Mouse (Mus musculus): ENCODE results near the gene Chil4. TPM values are rescaled to one million over a fixed set of nuclear protein-coding genes. Genes with fewer than 3 reads are reported as not detected.

The Chil4 gene
- polyA plus RNA-seq (2012) = not detected in 2 replicates

DNA sequence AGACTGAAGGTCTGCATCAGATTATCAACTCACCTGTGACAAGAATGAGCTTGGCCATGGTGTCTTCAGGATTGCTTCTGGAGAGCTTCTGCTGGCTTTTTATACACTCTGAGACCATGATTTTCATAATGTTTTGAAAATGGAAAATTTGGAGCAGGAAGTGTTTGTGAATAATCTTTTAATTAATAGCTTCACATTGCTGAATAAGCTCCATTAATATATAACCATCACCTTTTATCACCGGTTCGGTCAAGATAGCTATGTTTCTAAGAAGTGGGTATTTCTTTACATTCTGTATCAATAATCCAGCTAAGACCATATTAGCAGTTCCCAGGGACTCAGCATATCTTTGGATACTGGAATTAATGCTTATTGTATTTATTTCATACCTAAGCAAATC is at the start of gene Chil4:
Chil4 (minus strand) TSS at position 101 of the 400 bp plus-strand sequence.
- TF ChIP-seq GATA1 (IDR thresholded peaks at IDR 0.05; ENCODE audit: low read length) = no peak

DNA sequence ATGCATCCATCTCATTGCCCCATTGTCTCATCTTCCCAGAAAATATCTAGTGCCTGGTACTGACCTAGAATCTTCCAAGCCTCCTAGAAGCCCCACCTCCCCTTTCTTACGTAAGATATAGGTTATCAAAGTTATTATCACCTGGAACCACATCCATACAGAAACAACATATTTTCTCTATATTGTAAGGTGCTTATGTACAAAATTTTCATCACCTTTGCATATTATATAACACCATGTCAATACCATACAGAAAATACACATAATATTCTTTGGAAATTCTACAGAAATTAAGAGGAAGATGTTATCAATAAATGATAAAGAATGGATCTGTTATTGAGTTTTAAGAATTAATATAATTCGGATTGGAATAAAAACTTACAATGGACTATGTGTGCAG is 46.5 kb upstream of the Chil4 start:
- TF ChIP-seq GATA1 (IDR thresholded peaks at IDR 0.05; ENCODE audit: low read length) = no peak

- no peak for TF ChIP-seq GATA1 (IDR thresholded peaks at IDR 0.05; ENCODE audit: low read length)
Measured at GRCm38 (mm10) chr3:106264854-106265253, 45.5 kb upstream of the Chil4 start.

DNA sequence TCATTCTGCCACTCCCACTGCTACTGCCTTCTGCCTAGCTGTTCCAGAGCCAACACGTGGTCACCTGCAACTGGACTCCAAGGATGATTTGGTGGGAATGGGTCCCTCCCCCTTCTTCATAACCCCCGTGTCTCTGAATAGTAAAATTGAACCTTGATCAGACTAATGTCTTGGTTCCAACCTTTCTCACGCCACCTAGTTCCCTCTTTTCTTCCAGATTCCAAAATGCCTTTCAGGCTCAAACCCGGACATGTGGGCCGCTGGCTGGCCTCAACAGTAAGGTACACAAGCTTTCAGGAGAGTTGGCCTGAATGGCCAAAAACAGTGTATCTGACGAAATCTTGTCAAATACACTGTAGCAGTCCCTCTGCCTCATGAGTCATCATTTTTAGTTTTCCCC is 33.4 kb upstream of the Chil4 start:
- TF ChIP-seq GATA1 (IDR thresholded peaks at IDR 0.05; ENCODE audit: low read length) = no peak

GRCm38 (mm10) chr3:106239196-106239791 is 20.0 kb upstream of the Chil4 start:
- TF ChIP-seq GATA1 (IDR thresholded peaks at IDR 0.05; ENCODE audit: low read length) = no peak

DNA sequence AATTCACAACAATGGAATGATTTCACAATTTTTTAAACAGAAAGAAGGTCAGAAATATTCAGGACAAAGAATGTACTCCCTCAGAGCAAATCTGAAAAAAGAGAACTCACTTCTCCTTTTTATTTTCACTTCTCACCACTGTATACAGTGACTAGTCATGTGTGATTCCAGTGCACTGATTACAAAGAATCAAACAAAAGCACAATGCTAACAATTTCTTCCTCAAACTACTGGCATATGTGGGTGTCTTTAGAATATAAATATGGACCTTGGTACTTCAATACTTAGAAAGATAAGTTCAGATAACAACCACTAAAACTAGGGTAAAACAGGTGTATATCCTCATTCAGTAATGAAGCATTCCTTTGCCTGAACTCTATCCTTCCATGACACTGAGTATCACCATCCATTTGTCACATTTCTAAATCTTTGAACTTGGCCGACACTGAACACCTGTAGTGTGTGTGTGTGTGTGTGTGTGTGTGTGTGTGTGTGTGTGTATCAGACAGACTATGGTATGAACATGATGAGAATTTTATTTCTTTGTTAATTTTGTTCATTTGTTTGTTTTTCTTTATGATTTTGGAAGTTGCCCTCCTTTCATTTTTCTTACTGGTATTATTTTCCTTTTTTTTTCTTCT is 2.4 kb upstream of the Chil4 start:
- no peak for TF ChIP-seq GATA1 (IDR thresholded peaks at IDR 0.05; ENCODE audit: low read length)

GRCm38 (mm10) chr3:106196276-106196675 is 23.0 kb downstream of the Chil4 start:
- no peak for TF ChIP-seq GATA1 (IDR thresholded peaks at IDR 0.05; ENCODE audit: low read length)

DNA sequence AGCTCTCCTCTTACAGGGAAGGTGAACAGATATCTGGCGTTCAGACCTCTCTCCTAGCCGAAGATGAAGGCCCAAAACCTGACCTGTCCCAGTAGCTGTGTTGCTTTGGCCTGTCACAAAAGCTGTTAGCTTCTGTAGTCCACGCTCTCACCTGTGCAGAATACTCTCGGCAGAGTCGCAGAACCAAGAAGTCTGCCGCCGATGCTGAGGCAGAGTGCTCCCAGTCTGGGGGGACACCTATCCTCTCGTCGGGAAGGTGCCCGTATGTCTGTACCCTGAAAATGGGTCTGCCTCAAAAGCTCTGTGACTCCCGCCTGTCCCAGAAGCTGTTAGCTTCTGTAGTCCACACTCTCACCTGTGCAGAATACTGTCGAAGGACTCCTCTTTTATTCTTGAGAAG is 23.8 kb downstream of the Chil4 start:
- no peak for TF ChIP-seq GATA1 (IDR thresholded peaks at IDR 0.05; ENCODE audit: low read length)

DNA sequence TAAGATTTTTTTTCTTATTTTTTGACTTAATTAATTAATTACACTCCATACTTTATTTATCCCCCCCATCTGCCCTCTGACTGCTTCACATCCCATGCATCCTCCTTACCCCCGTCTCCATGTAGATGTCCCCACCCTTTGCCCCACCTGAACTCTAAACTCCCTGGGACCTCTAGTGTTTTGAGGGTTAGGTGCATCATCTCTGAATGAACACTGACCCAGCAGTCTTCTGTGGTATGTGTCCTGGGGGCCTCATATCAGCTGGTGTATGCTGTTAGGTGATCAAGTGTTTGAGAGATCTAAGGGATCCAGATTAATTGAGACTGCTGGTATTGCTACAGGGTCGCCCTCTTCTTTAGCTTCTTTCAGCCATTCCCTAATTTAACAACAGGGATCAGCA is 31.3 kb downstream of the Chil4 start:
- TF ChIP-seq GATA1 (IDR thresholded peaks at IDR 0.05; ENCODE audit: low read length) = no peak

DNA sequence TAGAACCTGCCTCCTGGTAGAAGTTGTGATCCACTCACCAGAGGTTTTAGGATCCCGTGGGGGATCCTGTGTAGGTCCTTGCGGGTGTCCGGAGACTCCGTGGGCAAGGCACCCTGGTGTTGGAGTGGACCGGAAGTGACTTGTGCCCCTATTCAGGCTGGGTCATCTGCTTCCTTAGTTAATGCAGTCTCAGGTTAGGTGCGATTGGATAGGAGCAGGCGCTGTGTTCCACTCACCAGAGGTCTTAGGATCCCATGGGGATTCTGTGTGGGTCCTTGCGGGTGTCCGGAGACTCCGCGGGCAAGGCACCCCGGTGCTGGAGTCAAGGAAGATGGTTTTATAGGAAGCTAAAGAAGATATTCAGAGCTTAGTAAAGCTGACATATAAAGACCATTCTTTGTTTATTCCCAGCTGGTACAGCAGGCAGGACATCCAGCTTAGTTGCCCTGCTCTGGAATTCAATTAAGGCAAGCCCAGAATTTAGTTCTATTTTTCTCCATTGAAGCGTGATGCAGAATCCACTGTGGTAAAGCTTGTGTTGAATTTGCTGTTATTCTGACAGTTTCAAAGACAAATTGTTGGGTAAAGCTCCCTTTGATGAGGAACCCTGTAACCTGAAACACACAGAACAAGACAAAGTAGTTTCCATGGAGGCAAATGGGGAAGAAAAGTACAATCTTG is 41.7 kb downstream of the Chil4 start:
- no peak for TF ChIP-seq GATA1 (IDR thresholded peaks at IDR 0.05; ENCODE audit: low read length)

GRCm38 (mm10) chr3:106171135-106171731 is 48.1 kb downstream of the Chil4 start:
- no peak for TF ChIP-seq GATA1 (IDR thresholded peaks at IDR 0.05; ENCODE audit: low read length)

DNA sequence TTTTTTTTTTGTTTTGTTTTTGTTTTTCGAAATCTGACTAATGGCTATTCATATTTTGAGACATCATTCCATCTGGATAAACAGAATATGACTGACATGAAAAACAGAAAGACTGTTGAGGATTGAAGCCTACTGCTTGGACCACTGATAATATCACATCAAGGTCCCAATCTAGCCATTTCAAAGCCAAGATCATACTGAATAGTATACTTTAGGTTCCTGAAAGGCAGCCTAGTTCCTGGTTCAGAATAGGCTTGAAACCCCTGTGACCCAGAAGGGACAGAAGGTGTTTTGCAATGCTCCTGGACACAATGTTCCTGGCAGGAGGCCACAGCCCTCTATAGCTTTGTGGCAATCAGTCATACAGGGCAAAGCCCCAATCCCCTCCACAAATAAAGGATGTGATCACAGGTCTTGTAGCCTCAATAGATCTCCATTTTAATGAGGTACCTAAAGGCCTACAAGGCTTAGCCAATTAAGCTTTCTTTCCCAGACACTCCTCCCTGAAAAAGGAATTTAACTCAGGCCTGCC is 48.7 kb downstream of the Chil4 start:
- no peak for TF ChIP-seq GATA1 (IDR thresholded peaks at IDR 0.05; ENCODE audit: low read length)

DNA sequence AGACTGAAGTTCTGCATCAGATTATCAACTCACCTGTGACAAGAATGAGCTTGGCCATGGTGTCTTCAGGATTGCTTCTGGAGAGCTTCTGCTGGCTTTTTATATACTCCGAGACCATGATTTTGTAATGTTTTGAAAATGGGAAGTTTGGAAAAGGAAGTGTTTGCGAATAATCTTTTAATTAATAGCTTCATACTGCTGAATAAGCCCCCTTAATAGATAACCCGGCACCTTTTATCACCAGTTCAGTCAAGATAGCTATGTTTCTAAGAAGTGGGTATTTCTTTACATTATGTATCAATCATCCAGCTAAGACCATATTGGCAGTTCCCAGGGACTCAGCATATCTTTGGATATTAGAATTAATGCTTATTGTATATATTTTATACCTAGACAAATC is 51.8 kb downstream of the Chil4 start, which contains the start of gene Chil3:
Chil3 (minus strand) TSS at position 101 of the 400 bp plus-strand sequence.
- TF ChIP-seq GATA1 (IDR thresholded peaks at IDR 0.05; ENCODE audit: low read length) = no peak

- TF ChIP-seq GATA1 (IDR thresholded peaks at IDR 0.05; ENCODE audit: low read length) = no peak
Measured at GRCm38 (mm10) chr3:106154413-106154812, 64.9 kb downstream of the Chil4 start.

Other genes with a start within 250 kb of the Chil4 start
- 0.13 and 0.23 TPM in 2 replicates for gene Ovgp1, start 245.8 kb downstream of the Chil4 start, polyA plus RNA-seq (2012)
- not detected in 2 replicates for gene Pifo, start 204.9 kb downstream of the Chil4 start, polyA plus RNA-seq (2012)
- not detected in 2 replicates for gene Chil5, start 186.7 kb downstream of the Chil4 start, polyA plus RNA-seq (2012)
- gene Chia1, start 106.3 kb downstream of the Chil4 start, polyA plus RNA-seq (2012) = not detected in 2 replicates
- gene Chil3, start 51.9 kb downstream of the Chil4 start, polyA plus RNA-seq (2012) = not detected in 2 replicates
- not detected in 2 replicates for gene Chil6, start 186.7 kb upstream of the Chil4 start, polyA plus RNA-seq (2012)

Measured in G1E-ER4 (cell line).